Mouse (Mus musculus) embryonic facial prominence, embryonic 15.5 days (tissue): Measurements from ENCODE around the gene Alpk1. TPM values are rescaled to one million over a fixed set of nuclear protein-coding genes. Genes with fewer than 3 reads are reported as not detected.

ENCODE experiments used
- ATAC-seq: fragments of 200-750 bp; cut with Nextera tagmentation; 2 replicates; pipeline ENCODE4 v1.8.0; 2017; ENCODE audit warnings: low read depth, moderate TSS enrichment; ENCODE audit not compliant: insufficient number of reproducible peaks, low FRiP score, low TSS enrichment
- H3K27ac ChIP-seq: fragments of 300-500 bp; sonication (generic); replicated peaks from 2 replicates; pipeline ENCODE4 v1.5.1; 2015; ENCODE audit warnings: mild to moderate bottlenecking, inconsistent platforms
- H3K27me3 ChIP-seq: fragments of 300-500 bp; sonication (generic); 2 replicates; pipeline ENCODE4 v1.6.1; 2015; ENCODE audit warnings: inconsistent platforms
- H3K36me3 ChIP-seq: fragments of 300-500 bp; sonication (generic); 2 replicates; pipeline ENCODE4 v1.6.1; 2015; ENCODE audit warnings: mild to moderate bottlenecking, inconsistent platforms
- H3K4me1 ChIP-seq: fragments of 300-500 bp; sonication (generic); 2 replicates; pipeline ENCODE4 v1.6.1; 2015; ENCODE audit warnings: inconsistent platforms
- H3K4me2 ChIP-seq: fragments of 300-500 bp; sonication (generic); replicated peaks from 2 replicates; pipeline ENCODE4 v1.6.1; 2015; ENCODE audit warnings: mild to moderate bottlenecking, inconsistent platforms
- H3K4me3 ChIP-seq: fragments of 300-500 bp; sonication (generic); replicated peaks from 2 replicates; pipeline ENCODE4 v1.5.1; 2015; ENCODE audit warnings: mild to moderate bottlenecking, inconsistent platforms
- H3K9ac ChIP-seq: fragments of 300-500 bp; sonication (generic); 2 replicates; pipeline ENCODE4 v1.6.1; 2015; ENCODE audit warnings: inconsistent platforms
- H3K9me3 ChIP-seq: fragments of 300-500 bp; sonication (generic); replicated peaks from 2 replicates; pipeline ENCODE4 v1.6.1; 2016; ENCODE audit warnings: inconsistent platforms
- WGBS: fragments of 180-500 bp; shearing (Covaris S2); methylation state at CpG from one replicate; pipeline ENCODE4 v1.1.7; 2015; 5-methylcytosine and 5-hydroxymethylcytosine counted together
- polyA plus RNA-seq: library from polyadenylated mRNA; unstranded; fragments of >200 nt; fragmentation: Nextera tagmentation; extraction: Ambion mirVana; gene quantifications from 2 replicates; pipeline ENCODE4 v1.2.1, GENCODE M21; 2015

Alpk1 gene
- polyA plus RNA-seq, 1 experiment from 2014 or later = 2.4 TPM

DNA sequence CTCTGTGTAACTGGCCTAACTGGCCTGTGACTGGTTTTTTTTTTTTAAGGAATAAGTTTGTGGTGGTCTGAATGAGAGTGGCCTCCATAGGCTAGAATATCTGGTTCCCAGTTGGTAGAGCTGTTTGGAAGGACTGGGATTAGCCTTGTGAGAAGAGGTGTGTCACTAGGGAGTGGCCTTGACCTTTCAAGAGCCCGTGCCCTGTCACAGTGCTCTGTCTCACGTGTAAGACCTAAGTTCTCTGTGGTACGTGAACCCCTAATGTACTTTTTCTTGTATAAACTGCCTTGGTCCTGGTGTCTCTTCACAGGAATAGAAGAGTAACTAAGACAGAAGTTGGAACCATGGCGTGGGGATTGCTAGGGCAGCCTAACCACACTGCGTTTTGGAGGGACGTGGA lies 25.7 kb upstream of the Alpk1 start:
- no peaks in the 10 kb centered on the region for H3K27me3 ChIP-seq

DNA sequence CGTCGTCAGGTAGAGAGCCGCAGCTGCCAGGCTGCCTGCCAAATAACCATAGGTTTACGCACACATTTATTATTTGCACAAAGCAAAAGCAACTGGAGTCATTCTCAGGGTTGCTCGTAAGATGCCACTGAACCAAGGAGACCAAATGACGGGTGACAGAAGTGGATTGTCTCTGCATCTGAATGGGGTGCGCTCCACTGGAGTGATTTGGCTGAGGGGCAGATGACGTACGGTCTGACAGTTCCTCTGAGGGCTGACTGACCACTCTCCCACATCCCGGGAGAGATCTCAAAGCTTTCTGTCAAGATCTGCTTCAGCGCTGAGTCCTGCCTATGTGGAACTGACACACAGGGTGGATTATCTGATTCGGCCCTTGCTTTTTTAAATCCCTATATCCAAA lies 24.7 kb upstream of the Alpk1 start:
- ATAC-seq = no peak
- Histone ChIP-seq H3K27me3 (no peaks in the 10 kb centered on the region), H3K9ac (no peak overlapping the region), H3K27ac (no peak overlapping the region), H3K36me3 (peaks cover 19% of the 10 kb centered on the region), H3K9me3 (no peaks in the 10 kb centered on the region), H3K4me2 (no peak overlapping the region), H3K4me3 (no peak overlapping the region), H3K4me1 (peaks cover 6% of the 10 kb centered on the region; the same call in 1 of the 2 replicates)
- WGBS = 88% methylated on average over 12 of the region's 12 CpGs

More for the DNA sequence above, 25.7 kb upstream of the Alpk1 start:
- peaks cover 22% of the 10 kb centered on the region for H3K36me3 ChIP-seq
- WGBS = 93% methylated on average over 6 of the region's 6 CpGs
- H3K9me3 ChIP-seq = no peaks in the 10 kb centered on the region
- H3K4me2 ChIP-seq = no peak overlapping the region
- no peak overlapping the region for H3K4me3 ChIP-seq
- no peak overlapping the region for H3K9ac ChIP-seq
- H3K4me1 ChIP-seq = peaks cover 8% of the 10 kb centered on the region; the same call in 1 of the 2 replicates
- no peak for ATAC-seq
- H3K27ac ChIP-seq = no peak overlapping the region

DNA sequence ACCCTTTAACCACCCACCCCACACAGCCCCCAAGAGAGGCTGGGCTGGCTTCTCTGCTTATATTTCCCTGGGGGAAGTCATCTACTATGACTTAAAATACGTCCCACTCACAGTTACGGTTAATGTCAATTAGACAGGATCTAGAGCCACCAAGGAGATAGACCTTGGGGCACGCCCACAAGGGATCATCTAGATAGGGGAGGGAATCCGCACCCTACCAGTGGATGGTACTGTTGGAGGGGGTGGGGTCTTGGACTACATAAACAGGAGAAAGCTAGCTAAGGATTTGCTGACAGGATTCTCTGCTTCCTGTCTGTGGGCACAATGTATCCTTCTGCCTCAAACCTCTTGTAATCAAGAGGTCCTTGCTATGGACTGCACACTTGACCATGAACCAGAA lies 24.1 kb upstream of the Alpk1 start:
- Histone ChIP-seq H3K4me2 (no peak overlapping the region), H3K27ac (no peak overlapping the region), H3K9me3 (no peaks in the 10 kb centered on the region), H3K4me1 (0 out of 2 replicates have a peak, but pooled peaks cover 4% of the 10 kb centered on the region), H3K27me3 (no peaks in the 10 kb centered on the region), H3K9ac (no peak overlapping the region), H3K4me3 (no peak overlapping the region), H3K36me3 (peaks cover 18% of the 10 kb centered on the region)
- no peak for ATAC-seq
- WGBS = 86% methylated on average over 4 of the region's 4 CpGs

DNA sequence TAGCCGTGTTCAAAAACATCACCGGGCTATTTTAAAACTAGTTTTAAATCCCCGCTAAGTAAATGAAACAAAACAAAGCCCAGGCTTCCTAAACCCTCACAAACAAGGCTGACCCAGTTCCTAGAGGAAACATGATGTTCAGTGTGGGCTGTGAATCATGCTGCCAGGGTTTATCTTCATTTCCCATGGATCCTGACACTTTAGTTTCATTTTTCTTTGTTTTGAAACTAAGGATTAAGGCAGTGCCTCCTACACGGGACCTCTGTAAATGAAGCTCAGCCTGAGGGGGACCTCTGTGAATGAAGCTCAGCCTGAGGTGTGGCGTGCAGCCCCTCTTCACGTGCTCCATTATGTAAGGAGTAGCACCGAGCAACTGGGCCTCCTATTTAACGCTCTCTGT lies 22.5 kb upstream of the Alpk1 start:
- no peak for ATAC-seq
- Histone ChIP-seq H3K4me3 (no peak overlapping the region), H3K27me3 (no peaks in the 10 kb centered on the region), H3K36me3 (0 out of 2 replicates have a peak, but pooled peaks cover 4% of the 10 kb centered on the region), H3K27ac (no peak overlapping the region), H3K4me2 (no peak overlapping the region), H3K9ac (no peak overlapping the region), H3K9me3 (no peaks in the 10 kb centered on the region), H3K4me1 (no peaks in the 10 kb centered on the region)
- 54% methylated on average over 8 of the region's 8 CpGs for WGBS

DNA sequence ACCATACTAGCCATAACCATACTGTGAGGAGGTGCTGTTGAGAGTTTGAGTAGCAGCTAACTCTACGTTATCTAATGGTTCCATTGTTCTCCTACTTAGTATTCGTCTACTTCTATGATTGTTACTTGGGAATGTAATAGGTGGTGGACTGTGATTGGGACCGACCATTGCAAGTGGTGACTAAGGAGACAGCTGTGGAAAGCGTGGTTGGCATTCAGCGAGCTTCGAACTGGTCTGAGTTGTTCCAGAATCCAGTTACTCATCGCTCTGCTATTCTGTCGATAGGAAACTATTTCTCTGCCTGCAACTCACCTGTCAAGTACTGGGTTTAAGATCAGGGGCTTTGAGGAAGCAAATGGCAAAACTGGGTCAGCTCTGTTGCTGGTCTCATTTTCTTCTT lies 20.8 kb upstream of the Alpk1 start:
- Histone ChIP-seq H3K4me2 (no peak overlapping the region), H3K36me3 (no peaks in the 10 kb centered on the region), H3K9me3 (no peaks in the 10 kb centered on the region), H3K9ac (no peak overlapping the region), H3K4me1 (no peaks in the 10 kb centered on the region), H3K4me3 (no peak overlapping the region), H3K27ac (no peak overlapping the region), H3K27me3 (no peaks in the 10 kb centered on the region)
- no peak for ATAC-seq
- WGBS = 86% methylated on average over 8 of the region's 8 CpGs

DNA sequence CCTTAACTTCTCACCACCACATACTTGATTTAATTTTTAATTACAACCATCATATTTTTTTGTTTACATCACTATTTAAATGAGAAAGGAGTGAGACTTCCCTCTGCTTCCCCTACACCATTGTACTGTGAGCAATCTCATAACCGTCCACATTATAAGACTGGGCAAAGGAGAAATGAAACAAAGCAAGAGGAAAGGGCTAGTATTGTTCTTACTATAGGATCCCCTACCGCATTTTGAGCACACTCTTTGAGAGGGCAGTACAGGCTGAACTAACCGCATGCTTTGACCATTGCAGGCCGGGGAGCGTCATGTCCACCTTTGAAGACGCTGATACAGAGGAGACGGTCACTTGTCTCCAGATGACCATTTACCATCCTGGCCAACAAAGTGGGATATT lies 15.9 kb upstream of the Alpk1 start:
- ATAC-seq = no peak
- Histone ChIP-seq H3K4me1 (peaks cover under 1% of the 10 kb centered on the region; the same call in 1 of the 2 replicates), H3K27ac (no peak overlapping the region), H3K36me3 (no peaks in the 10 kb centered on the region), H3K9me3 (no peaks in the 10 kb centered on the region), H3K27me3 (no peaks in the 10 kb centered on the region), H3K4me3 (no peak overlapping the region), H3K4me2 (no peak overlapping the region), H3K9ac (no peak overlapping the region)
- WGBS = 95% methylated on average over 7 of the region's 7 CpGs

DNA sequence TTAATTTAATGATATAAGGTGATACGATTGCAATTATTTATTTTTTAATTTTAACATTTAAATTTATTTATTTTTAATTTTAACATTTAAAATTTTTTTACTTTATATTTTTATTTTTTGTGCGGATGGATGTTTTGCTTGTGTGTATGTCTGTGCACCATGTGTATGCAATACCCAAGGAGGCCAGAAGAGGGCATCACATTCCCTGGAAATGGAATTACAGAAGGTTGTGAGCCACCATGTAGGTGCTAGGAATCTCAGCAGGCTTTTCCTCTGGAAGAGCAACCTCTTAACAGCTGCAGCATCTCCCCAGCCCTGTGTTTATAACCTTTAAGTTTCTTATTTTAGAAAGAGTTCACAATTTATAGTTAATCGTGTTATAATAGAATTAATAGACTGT lies 15.4 kb upstream of the Alpk1 start:
- H3K4me3 ChIP-seq = no peak overlapping the region
- H3K4me2 ChIP-seq = no peak overlapping the region
- no peaks in the 10 kb centered on the region for H3K27me3 ChIP-seq
- peaks cover 4% of the 10 kb centered on the region; the same call in 1 of the 2 replicates for H3K4me1 ChIP-seq
- H3K9ac ChIP-seq = no peak overlapping the region
- H3K36me3 ChIP-seq = no peaks in the 10 kb centered on the region
- no peak for ATAC-seq
- H3K9me3 ChIP-seq = no peaks in the 10 kb centered on the region
- WGBS = 97% methylated on average over 3 of the region's 3 CpGs
- no peak overlapping the region for H3K27ac ChIP-seq

DNA sequence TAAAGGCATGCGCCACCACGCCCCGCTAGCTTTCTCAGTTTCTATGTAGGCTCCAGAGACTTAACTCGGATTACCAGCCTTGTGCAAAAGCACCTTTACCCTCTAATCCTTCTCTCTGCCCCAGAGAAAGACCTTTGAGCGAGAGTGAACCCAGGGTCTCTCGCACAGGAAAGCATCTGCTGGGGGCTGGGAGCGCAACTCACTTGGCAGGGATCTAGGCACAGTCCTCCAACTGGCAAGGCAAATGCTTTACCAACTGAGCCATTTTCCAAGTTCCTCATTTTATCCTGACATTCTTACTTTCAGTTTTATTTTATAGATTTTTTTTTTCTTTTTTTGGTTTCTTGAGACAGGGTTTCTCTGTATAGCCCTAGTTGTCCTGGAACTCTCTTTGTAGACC lies 12.7 kb upstream of the Alpk1 start:
- no peak for ATAC-seq
- H3K36me3 ChIP-seq = no peaks in the 10 kb centered on the region
- H3K4me1 ChIP-seq = peaks cover 12% of the 10 kb centered on the region
- peaks cover 18% of the 10 kb centered on the region for H3K27me3 ChIP-seq
- no peak overlapping the region for H3K4me3 ChIP-seq
- H3K4me2 ChIP-seq = no peak overlapping the region
- no peaks in the 10 kb centered on the region for H3K9me3 ChIP-seq
- no peak overlapping the region for H3K9ac ChIP-seq
- WGBS = 76% methylated on average over 7 of the region's 7 CpGs
- H3K27ac ChIP-seq = no peak overlapping the region

DNA sequence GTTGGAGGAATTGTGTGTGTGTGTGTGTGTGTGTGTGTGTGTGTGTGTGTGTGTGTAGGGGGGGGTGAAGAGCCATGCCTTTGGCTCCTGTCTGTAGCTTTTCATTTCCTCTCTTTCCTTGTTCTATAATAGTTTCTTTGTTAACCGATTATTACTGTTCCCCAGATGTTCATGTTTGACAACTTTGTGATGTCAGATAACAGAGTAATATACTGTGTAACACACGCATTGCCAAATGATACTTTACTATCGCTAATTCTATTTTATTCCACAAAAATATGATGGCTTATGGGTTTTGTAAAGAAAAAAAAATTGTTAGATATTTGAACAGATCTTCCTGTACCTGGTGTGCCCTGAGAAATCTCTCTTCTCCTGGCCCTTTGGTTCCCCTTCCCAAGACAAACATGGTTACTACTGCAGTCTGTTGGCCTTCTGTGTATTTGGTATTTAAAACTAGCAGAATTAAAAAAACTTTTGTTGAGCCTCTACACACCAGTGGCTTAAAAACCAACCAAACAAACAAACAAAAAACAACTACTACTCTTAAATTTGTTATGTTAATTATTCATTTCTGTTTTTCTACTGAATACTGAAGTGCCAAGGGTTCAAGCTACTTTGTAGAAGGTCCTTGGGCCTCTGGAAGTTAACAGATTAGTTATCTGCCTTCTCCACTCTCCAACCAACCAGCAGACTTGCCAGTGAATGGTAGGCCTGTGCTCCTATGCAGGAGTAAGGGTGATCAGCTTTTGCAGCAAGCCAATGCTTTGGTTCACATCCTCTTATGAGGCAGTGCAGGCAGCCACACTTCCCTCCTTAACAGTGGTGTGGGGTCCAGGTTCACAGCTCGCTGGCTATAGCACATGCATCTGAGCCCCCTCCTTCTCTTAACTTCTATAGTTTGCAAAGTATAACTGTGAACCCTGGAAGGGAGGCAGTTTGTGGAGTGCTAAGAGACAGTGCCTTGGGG lies 11.6 kb upstream of the Alpk1 start:
- Histone ChIP-seq H3K4me1 (peaks cover 12% of the 10 kb centered on the region), H3K27me3 (peaks cover 21% of the 10 kb centered on the region)
- WGBS = 49% methylated on average over 4 of the region's 4 CpGs

DNA sequence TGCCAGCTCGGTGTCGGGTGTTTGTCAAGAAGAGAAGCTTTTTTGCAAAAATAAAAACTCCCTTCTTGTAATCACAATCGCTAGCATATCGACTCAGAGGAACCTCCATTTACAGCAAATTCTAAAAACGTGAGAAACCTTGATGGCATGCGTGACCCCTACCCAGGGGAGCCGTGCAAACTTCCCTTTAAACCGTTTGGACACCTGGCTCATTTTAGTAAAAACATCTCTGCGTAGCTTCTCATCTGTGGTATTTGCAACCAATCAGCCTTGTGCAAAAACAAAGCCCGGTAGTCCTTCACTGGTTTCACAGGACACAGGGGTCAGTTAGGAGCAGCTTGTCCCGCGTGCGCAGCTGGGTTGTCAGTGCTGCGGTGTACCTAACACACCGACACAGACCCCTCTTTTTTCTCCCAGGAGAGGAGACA lies 10.7 kb upstream of the Alpk1 start:
- 2% methylated on average over 15 of the region's 15 CpGs for WGBS
- Histone ChIP-seq H3K4me3 (peak overlapping the region; percentile 57), H3K36me3 (no peaks in the 10 kb centered on the region), H3K9me3 (no peaks in the 10 kb centered on the region), H3K27me3 (peaks cover 21% of the 10 kb centered on the region), H3K4me2 (peak overlapping the region; percentile 99), H3K4me1 (peaks cover 12% of the 10 kb centered on the region), H3K9ac (peak overlapping the region; percentile 45; the same call in 1 of the 2 replicates), H3K27ac (no peak overlapping the region)
- no peak for ATAC-seq

More for the DNA sequence above, 11.6 kb upstream of the Alpk1 start:
- Histone ChIP-seq H3K27ac (no peak overlapping the region), H3K36me3 (no peaks in the 10 kb centered on the region), H3K4me3 (no peak overlapping the region), H3K4me2 (peak overlapping the region; percentile 99; the same call in 1 of the 2 replicates), H3K9me3 (no peaks in the 10 kb centered on the region), H3K9ac (no peak overlapping the region)
- no peak for ATAC-seq

DNA sequence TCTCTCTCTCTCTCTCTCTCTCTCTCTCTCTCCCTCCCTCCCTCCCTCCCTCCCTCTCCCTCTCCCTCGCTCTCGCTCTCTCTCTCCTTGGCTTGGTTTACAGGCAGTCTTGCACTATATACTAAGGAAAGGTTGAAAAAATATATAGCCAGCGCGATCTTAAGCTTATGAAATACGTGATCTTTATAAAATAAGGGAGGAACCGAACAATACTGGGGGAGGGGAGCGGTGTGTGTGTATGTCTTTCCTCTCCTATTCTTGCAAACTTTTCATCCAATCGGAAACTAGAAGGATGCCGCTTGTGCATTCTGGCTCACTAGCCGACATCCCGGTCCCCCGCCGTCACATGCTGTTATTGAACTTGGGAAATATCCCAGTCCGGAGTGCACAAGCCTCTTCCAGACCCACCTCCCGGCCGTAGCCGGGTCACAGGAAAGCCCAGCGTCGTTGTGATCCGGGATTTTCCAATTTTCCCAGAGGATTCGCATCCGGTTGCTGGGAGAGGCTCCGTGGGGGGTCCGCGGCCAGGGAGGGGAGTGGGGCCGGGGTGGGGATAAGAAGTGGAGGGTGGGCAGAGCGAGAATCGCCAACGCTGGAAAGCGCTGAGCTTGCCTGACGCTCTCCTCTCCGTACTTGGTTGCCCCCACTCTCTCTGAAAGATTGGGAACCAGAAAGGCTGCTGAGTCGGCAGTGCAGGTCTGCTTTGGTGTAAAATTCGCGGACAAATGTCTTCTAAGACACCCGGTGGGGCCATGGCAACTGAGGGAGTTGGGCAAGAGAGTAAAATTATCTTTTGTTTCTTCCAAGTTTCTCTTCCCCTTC lies 10.1 kb upstream of the Alpk1 start:
- no peak overlapping the region for H3K27ac ChIP-seq
- no peaks in the 10 kb centered on the region for H3K36me3 ChIP-seq
- peak overlapping the region; percentile 45 for H3K9ac ChIP-seq
- H3K4me1 ChIP-seq = peaks cover 12% of the 10 kb centered on the region
- H3K4me3 ChIP-seq = peak overlapping the region; percentile 57
- no peaks in the 10 kb centered on the region for H3K9me3 ChIP-seq
- ATAC-seq = 0 out of 2 replicates have a peak, but pooled peaks have one; percentile 16
- H3K4me2 ChIP-seq = peak overlapping the region; percentile 99
- under 1% methylated on average over 36 of the region's 36 CpGs for WGBS
- peaks cover 21% of the 10 kb centered on the region for H3K27me3 ChIP-seq
